17 mouse cellular contexts compared by ENCODE assay signal in the genomic region with DNA sequence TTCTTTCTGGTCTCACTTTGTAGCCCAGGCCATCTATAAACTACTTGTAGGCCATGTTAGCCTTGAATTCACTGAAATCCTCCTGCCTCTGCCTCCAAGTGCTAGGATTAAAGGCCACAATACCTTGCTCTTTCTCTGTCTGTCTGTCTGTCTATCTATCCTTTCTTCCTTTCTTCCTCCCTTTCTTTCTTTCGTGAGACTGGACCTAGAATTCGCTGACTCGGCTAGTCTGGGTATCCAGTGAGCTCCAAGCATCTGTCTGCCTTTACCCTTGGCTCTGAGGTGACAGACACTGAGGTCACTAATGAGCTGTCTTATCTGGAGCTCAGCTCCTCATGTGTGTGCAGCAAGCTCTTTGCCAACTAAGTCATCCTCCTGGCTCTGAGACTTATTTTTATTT. TPM values are rescaled to one million over a fixed set of nuclear protein-coding genes. Genes with fewer than 3 reads are reported as not detected.
"Had no signal": no experiment of that assay in that cellular context is flagged by ENCODE, and none has a peak within 500 bp of the region (broad histone marks: within the 10 kb centered on the region; RNA-seq: fewer than 3 reads in every experiment).

No protein-coding gene starts in this region.

- H3K27ac ChIP-seq: neural tube, embryonic 12.5 days; neural tube, embryonic 13.5 days; neural tube, embryonic 15.5 days had no signal

- H3K4me1 ChIP-seq: neural tube, embryonic 12.5 days; neural tube, embryonic 13.5 days; neural tube, embryonic 15.5 days had no signal

- DNase-seq: retina, postnatal 1 day; right cerebral cortex, adult 18-20 months; right cerebral cortex, postnatal 14 days; right cerebral cortex, postnatal 25 days; right cerebral cortex, postnatal 4 days; spleen, adult 18-20 months; thymus, adult 18-20 months; thymus, adult 2 months; thymus, postnatal 14 days; thymus, postnatal 25 days; thymus, postnatal 36 days had no signal

- H3K4me3 ChIP-seq: neural tube, embryonic 12.5 days; neural tube, embryonic 13.5 days; neural tube, embryonic 15.5 days; stomach, embryonic 15.5 days had no signal

- H3K4me2 ChIP-seq: neural tube, embryonic 12.5 days; neural tube, embryonic 13.5 days; neural tube, embryonic 15.5 days; stomach, embryonic 15.5 days had no signal

- H3K9me3 ChIP-seq: neural tube, embryonic 12.5 days; neural tube, embryonic 13.5 days; neural tube, embryonic 15.5 days; stomach, embryonic 15.5 days had no signal

- H3K27me3 ChIP-seq: neural tube, embryonic 12.5 days; neural tube, embryonic 13.5 days; neural tube, embryonic 15.5 days; stomach, embryonic 15.5 days had no signal

- H3K9ac ChIP-seq: neural tube, embryonic 12.5 days; neural tube, embryonic 13.5 days; neural tube, embryonic 15.5 days; stomach, embryonic 15.5 days had no signal

- H3K36me3 ChIP-seq: neural tube, embryonic 12.5 days; neural tube, embryonic 13.5 days; neural tube, embryonic 15.5 days; stomach, embryonic 15.5 days had no signal

RNA-seq across cellular contexts. Expression of a gene that starts 17.7 kb away (rescaled TPM):
- total RNA-seq: neutrophil, adult 5-6 weeks had no signal

RNA-seq across cellular contexts. Expression of a gene that starts 23.8 kb away (rescaled TPM):
- polyA plus RNA-seq: testis, adult 2 months had no signal

RNA-seq across cellular contexts. Expression of a gene that starts 35.9 kb away (rescaled TPM):
- total RNA-seq: neutrophil, adult 5-6 weeks had no signal
